Mouse (Mus musculus): ENCODE data around the gene Sh3pxd2b.

DNA sequence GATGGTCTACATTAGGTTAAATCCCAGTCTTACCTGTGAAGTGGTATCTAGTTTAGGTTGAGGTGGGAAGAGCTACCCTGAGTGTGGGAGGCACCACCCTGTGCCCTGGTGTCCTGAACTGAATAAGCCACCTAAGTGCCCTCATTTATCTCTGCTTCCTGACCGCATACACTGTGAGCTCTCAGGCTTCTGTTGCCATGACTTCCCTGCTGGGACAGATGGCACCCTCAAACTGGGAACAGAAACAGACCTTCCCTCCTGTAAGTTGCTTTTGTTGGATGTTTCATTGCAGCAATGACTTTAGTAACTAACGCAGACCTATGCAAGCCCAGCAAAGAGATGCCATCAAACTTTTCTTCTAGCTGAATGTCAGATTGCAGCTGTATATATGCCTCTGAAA is 14.4 kb upstream of the Sh3pxd2b start:
- no peak for TF ChIP-seq CTCF (IDR thresholded peaks at IDR 0.05; ENCODE audit: low read depth)
- TF ChIP-seq EP300 (IDR thresholded peaks at IDR 0.05; ENCODE audit: low read depth): no peak

Data from heart, postnatal 0 days (tissue).